Mouse (Mus musculus): ENCODE measurements around the gene Olfr1416. TPM values are rescaled to one million over a fixed set of nuclear protein-coding genes. Genes with fewer than 3 reads are reported as not detected.
"Not testable (repeated sequence)": the region's sequence is repeated elsewhere in the genome, so short reads cannot be mapped to it uniquely, and the experiment has no call there.

Gene Olfr1416
- not detected in 2 replicates for polyA plus RNA-seq (2016; fragmentation: Nextera tagmentation; extraction: Ambion mirVana)

DNA sequence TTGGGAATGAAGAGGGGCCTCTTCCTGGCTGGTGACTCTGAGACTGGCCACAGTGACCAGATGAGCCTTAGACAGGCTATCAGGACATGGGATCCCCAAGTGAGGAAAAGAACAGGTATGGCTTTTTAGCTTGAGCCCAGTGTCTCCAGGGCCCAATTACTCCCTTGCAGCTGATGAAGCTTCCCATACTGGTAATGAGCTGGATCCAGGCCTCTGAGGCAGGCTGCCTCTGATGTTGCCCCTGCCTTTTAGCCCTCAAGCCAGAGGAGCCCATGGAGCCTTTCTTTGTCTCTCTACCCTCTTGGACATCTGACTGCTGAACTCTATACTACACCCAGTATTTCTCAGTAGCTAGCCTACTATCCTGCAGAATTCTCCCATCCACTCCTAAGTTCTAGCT is at the start of gene Olfr1416:
Gene Olfr1416 (minus strand): TSS at position 101 of the 400 bp plus-strand sequence.
- Histone ChIP-seq H3K36me3 (no peaks in the 10 kb centered on the region), H3K9ac (no peak within 1 kb of the TSS), H3K4me3 (no peak within 1 kb of the TSS), H3K4me1 (no peaks in the 10 kb centered on the region), H3K9me3 (replicated peaks) (peaks cover 8% of the 10 kb centered on the region; the same call in 1 of the 2 replicates), H3K27ac (no peak within 1 kb of the TSS), H3K27me3 (replicated peaks) (no peaks in the 10 kb centered on the region), H3K4me2 (no peak within 1 kb of the TSS)
- no peak for ATAC-seq

DNA sequence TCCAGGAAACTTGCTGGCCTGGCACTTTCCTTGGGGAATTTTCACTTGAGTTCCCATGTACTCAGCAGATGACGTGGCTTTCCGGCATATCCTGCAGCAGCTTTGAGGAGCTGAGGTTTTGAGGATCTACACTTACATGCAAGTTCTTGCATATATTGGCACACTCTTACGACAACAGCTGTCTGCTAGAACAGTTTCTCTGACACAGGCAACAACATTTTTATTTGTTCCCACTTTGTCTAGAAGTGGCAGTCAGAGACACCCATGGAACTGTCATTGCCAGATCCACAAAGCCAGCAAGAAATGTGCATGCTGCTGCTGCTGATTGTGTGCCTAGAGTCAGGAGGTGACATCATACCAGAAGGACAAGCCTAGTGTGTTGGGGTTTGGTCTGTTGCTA is 38.9 kb upstream of the Olfr1416 start:
- H3K4me1 ChIP-seq = no peaks in the 10 kb centered on the region
- ATAC-seq = no peak
- no peak overlapping the region for H3K4me3 ChIP-seq
- H3K4me2 ChIP-seq = no peak overlapping the region
- no peaks in the 10 kb centered on the region for H3K9me3 ChIP-seq (replicated peaks)
- H3K9ac ChIP-seq = no peak overlapping the region
- 71% methylated on average over 3 of the region's 3 CpGs for WGBS (ENCODE audit: insufficient replicate concordance)
- no peaks in the 10 kb centered on the region for H3K27me3 ChIP-seq (replicated peaks)
- no peaks in the 10 kb centered on the region for H3K36me3 ChIP-seq
- H3K27ac ChIP-seq = no peak overlapping the region

DNA sequence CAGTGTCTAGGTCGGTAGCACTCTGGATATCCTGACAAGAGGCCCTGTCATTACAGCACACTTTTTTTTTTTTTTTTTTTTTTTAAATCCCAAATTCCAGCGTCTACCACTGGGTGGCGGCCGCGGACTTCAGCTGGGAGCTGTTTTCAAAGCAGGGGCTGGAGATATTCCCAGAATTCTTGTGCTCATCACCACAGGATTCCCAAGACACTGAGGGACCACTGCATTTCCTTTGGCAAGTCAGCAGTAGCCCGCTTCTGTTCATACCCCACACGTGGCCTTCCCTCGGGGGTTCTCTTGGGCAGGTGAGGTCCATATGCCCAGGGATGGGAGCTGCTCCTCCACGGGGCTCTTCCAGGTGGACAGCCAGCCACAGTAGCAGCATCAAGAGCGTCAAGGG is 36.5 kb upstream of the Olfr1416 start:
- H3K4me1 ChIP-seq = no peaks in the 10 kb centered on the region
- H3K36me3 ChIP-seq = no peaks in the 10 kb centered on the region
- no peak overlapping the region for H3K4me2 ChIP-seq
- no peak for ATAC-seq
- 16% methylated on average over 10 of the region's 10 CpGs for WGBS (ENCODE audit: insufficient replicate concordance)
- no peak overlapping the region for H3K9ac ChIP-seq
- H3K9me3 ChIP-seq (replicated peaks) = no peaks in the 10 kb centered on the region
- 0 out of 2 replicates have a peak, but pooled peaks cover 2% of the 10 kb centered on the region for H3K27me3 ChIP-seq (replicated peaks)
- no peak overlapping the region for H3K27ac ChIP-seq
- H3K4me3 ChIP-seq = no peak overlapping the region

- ATAC-seq = no peak
- Histone ChIP-seq H3K4me3 (no peak overlapping the region), H3K27me3 (replicated peaks) (0 out of 2 replicates have a peak, but pooled peaks cover 2% of the 10 kb centered on the region), H3K9ac (no peak overlapping the region), H3K27ac (no peak overlapping the region), H3K9me3 (replicated peaks) (no peaks in the 10 kb centered on the region), H3K36me3 (no peaks in the 10 kb centered on the region), H3K4me1 (no peaks in the 10 kb centered on the region), H3K4me2 (no peak overlapping the region)
- WGBS (ENCODE audit: insufficient replicate concordance) = 63% methylated on average over 6 of the region's 6 CpGs
These were observed 34.1 kb upstream of the Olfr1416 start for GRCm38 (mm10) chr1:92519046-92519445.

GRCm38 (mm10) chr1:92518561-92518960 is 33.6 kb upstream of the Olfr1416 start, which contains the start of gene Olfr1414:
Gene Olfr1414 (minus strand): TSS chr1:92518661.
- no peak within 1 kb of the TSS for H3K4me3 ChIP-seq
- no peak within 1 kb of the TSS for H3K27ac ChIP-seq
- WGBS (ENCODE audit: insufficient replicate concordance) = 57% methylated on average over 3 of the region's 3 CpGs
- no peaks in the 10 kb centered on the region for H3K4me1 ChIP-seq
- 0 out of 2 replicates have a peak, but pooled peaks cover 2% of the 10 kb centered on the region for H3K27me3 ChIP-seq (replicated peaks)
- H3K36me3 ChIP-seq = no peaks in the 10 kb centered on the region
- H3K9ac ChIP-seq = no peak within 1 kb of the TSS
- no peak for ATAC-seq
- no peak within 1 kb of the TSS for H3K4me2 ChIP-seq
- no peaks in the 10 kb centered on the region for H3K9me3 ChIP-seq (replicated peaks)

DNA sequence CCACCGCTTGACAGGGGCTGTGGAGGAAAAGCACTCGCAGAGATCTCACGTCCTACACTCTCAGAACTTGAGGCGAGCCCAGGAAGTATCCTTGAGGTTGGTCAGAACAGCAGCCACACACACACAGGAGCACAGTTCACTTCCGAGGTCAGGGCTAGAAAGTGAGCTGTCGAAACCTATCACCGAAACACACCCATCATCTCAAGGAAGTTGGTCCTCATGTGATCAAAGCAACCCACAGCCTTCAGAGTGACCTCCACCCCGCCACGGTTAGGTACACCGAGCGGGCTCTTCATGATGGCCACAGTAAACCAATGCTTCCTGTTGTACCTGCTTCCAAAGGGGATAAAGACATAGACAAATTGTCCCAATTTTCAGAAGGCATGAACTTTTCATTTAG is 30.5 kb upstream of the Olfr1416 start:
- Histone ChIP-seq H3K4me3 (no peak overlapping the region), H3K36me3 (no peaks in the 10 kb centered on the region), H3K9ac (no peak overlapping the region), H3K4me2 (no peak overlapping the region), H3K4me1 (no peaks in the 10 kb centered on the region), H3K27ac (no peak overlapping the region), H3K9me3 (replicated peaks) (no peaks in the 10 kb centered on the region), H3K27me3 (replicated peaks) (0 out of 2 replicates have a peak, but pooled peaks cover 2% of the 10 kb centered on the region)
- WGBS (ENCODE audit: insufficient replicate concordance) = 49% methylated on average over 11 of the region's 11 CpGs
- no peak for ATAC-seq

DNA sequence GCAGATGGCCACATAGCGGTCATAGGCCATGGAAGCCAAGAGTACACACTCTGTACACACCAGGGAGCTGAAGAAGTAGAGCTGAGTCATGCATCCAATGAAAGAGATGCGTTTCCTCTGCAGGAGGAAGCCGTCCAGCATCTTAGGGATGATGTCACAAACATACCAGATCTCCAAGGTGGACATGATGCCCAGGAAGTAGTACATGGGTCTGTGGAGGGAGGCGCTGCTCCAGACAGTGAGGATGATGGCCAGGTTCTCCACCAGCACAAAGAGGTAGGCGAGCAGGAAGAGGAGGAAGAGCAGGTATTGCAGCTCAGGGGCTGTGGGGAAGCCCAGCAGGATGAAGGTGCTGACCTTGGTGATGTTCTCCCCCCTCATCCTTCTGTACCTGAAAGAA is 26.7 kb upstream of the Olfr1416 start:
- H3K4me1 ChIP-seq; H3K9ac ChIP-seq; H3K4me2 ChIP-seq; H3K27me3 ChIP-seq (replicated peaks); ATAC-seq; H3K9me3 ChIP-seq (replicated peaks); H3K27ac ChIP-seq; H3K4me3 ChIP-seq; H3K36me3 ChIP-seq: not testable (repeated sequence)
- 61% methylated on average over 5 of the region's 5 CpGs for WGBS (ENCODE audit: insufficient replicate concordance)

DNA sequence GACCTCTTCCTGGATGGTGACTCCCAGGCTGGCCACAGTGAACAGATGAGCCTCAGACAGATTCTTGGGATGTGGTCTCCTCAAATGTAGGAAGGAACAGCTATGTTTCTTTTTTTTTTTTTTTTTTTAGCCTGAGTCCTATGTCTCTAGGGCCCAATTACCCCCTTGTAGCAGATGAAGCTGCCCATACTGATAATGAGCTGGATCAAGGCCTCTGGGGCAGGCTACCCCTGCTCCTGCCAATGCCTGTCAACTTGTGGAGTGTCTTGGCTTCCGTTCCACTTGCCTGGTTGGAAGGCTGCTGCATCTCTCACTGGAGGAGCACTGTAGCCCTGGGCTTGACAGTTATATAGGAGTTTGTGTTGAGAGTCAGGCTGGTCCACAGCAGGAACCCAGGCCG is 11.1 kb upstream of the Olfr1416 start, which contains the start of gene Olfr1415:
Gene Olfr1415 (minus strand): TSS at position 101 of the 400 bp plus-strand sequence.
- ATAC-seq = no peak
- no peaks in the 10 kb centered on the region for H3K27me3 ChIP-seq (replicated peaks)

DNA sequence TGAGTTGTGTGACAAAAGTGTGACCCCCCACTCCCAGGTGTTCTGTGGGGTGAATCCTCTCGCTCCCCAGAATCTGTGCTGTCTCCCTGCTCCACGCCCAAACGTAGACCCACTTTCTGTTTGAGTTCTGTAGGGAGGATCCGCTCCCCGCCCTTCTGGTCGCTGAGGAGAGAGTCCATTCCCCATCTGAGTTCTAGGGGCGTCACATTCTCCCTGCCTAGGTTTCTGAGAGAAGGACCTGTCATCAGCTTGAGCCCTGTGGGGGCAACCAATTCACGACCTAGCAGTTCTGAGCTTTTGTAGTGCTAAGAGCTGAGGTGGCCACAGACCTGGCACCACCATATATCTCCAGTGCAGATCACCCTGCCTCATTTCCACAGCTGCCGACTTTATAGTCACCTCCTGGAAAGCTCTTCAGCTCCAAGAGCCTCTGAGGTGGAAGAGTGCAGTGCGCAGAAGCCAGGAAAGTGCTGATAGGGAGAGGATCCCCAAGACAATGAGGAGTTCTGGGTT is 10.8 kb downstream of the Olfr1416 start:
- Histone ChIP-seq H3K9ac (peak overlapping the region; percentile 66), H3K27ac (peak overlapping the region; percentile 37; the same call in 1 of the 2 replicates), H3K4me3 (peak overlapping the region; percentile 98), H3K9me3 (replicated peaks) (no peaks in the 10 kb centered on the region), H3K27me3 (replicated peaks) (no peaks in the 10 kb centered on the region), H3K4me1 (peaks cover 24% of the 10 kb centered on the region), H3K4me2 (peak overlapping the region; percentile 91), H3K36me3 (peaks cover 20% of the 10 kb centered on the region)
- 5% methylated on average over 10 of the region's 10 CpGs for WGBS (ENCODE audit: insufficient replicate concordance)
- ATAC-seq = peak; percentile 69

More for the DNA sequence above, 11.1 kb upstream of the Olfr1416 start, which contains the start of gene Olfr1415:
- no peak within 1 kb of the TSS for H3K9ac ChIP-seq
- H3K4me1 ChIP-seq = no peaks in the 10 kb centered on the region
- H3K4me2 ChIP-seq = no peak within 1 kb of the TSS
- no peaks in the 10 kb centered on the region for H3K9me3 ChIP-seq (replicated peaks)
- H3K4me3 ChIP-seq = no peak within 1 kb of the TSS
- no peaks in the 10 kb centered on the region for H3K36me3 ChIP-seq
- 58% methylated on average over 2 of the region's 2 CpGs for WGBS (ENCODE audit: insufficient replicate concordance)
- H3K27ac ChIP-seq = no peak within 1 kb of the TSS

- WGBS (ENCODE audit: insufficient replicate concordance) = 1% methylated on average over 67 of the region's 67 CpGs
- Histone ChIP-seq H3K36me3 (peaks cover 27% of the 10 kb centered on the region), H3K9ac (peak within 1 kb of the TSS; percentile 91), H3K27ac (peak within 1 kb of the TSS; percentile 73), H3K27me3 (replicated peaks) (no peaks in the 10 kb centered on the region), H3K4me3 (peak within 1 kb of the TSS; percentile 98), H3K9me3 (replicated peaks) (no peaks in the 10 kb centered on the region), H3K4me1 (peaks cover 27% of the 10 kb centered on the region), H3K4me2 (peak within 1 kb of the TSS; percentile 91)
- ATAC-seq = peak; percentile 90
These were observed 11.5 kb downstream of the Olfr1416 start, which contains the start of gene Ndufa10 for GRCm38 (mm10) chr1:92473165-92474041. Gene Ndufa10 (minus strand): TSS chr1:92473860.

GRCm38 (mm10) chr1:92468891-92469290 is 16.0 kb downstream of the Olfr1416 start:
- ATAC-seq = no peak
- WGBS (ENCODE audit: insufficient replicate concordance) = 44% methylated on average over 4 of the region's 4 CpGs
- Histone ChIP-seq H3K27ac (no peak overlapping the region), H3K36me3 (peaks cover 72% of the 10 kb centered on the region), H3K9ac (no peak overlapping the region), H3K9me3 (replicated peaks) (no peaks in the 10 kb centered on the region), H3K4me1 (peaks cover 21% of the 10 kb centered on the region), H3K4me3 (no peak overlapping the region), H3K27me3 (replicated peaks) (no peaks in the 10 kb centered on the region), H3K4me2 (no peak overlapping the region)

DNA sequence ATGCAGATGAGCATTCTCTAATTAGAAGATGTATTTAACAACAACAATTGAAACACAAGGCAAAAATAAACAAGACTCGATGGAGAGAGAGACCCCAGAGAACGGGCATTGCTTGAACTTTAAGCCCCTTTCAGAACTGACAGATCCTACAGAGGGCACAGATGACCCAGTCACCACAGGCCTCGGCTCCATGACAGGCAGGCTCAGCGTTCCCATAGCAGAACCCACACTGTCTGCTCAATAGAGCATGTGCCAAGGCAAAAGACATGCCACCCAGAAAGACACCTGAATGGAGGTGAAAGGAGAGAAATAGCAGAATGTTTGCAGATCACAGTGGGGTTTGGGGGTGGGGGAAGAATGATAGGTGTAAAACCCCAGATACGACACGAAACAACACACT is 26.5 kb downstream of the Olfr1416 start:
- H3K9me3 ChIP-seq (replicated peaks) = no peaks in the 10 kb centered on the region
- peaks cover 94% of the 10 kb centered on the region for H3K36me3 ChIP-seq
- H3K4me1 ChIP-seq = no peaks in the 10 kb centered on the region
- no peak for ATAC-seq
- H3K4me2 ChIP-seq = no peak overlapping the region
- H3K27me3 ChIP-seq (replicated peaks) = no peaks in the 10 kb centered on the region
- H3K27ac ChIP-seq = no peak overlapping the region
- 84% methylated on average over 6 of the region's 6 CpGs for WGBS (ENCODE audit: insufficient replicate concordance)
- no peak overlapping the region for H3K4me3 ChIP-seq
- no peak overlapping the region for H3K9ac ChIP-seq
